Comparison of ENCODE assay signal across 22 mouse cellular contexts in the genomic region with DNA sequence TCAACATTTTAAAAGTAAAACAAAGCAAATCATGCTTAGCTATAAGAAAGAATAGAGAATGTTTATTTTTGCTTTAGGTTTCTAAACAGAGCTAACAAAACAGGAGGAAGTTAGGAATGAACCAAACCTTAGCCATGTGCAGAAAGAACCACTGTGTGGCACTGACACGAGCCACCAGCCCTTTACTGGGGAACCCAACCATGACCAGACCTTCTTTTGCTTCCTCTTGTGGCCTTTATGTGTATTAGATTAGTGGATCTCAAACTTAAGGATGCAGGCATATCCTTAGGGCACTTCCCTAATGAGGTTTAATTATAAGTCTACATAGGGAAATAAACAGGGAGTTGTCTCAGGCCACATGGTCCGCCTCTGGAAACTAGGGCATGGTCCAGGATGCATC.
DNase-seq lines count a peak whose midpoint lies in the region; ATAC-seq and TF ChIP-seq lines count a peak whose summit lies in the region.
"Had no signal": no experiment of that assay in that cellular context is flagged by ENCODE, and none has a peak within 500 bp of the region (broad histone marks: within the 10 kb centered on the region; RNA-seq: fewer than 3 reads in every experiment).

No protein-coding gene starts in this region.

- peak; percentile 14 to 26 for DNase-seq in spleen, postnatal 36 days (ENCODE audit: low spot score in 2 of 2)
- no peak for DNase-seq in spleen, postnatal 4 days (ENCODE audit: low spot score in 2 of 2)
- peak; percentile 56 for DNase-seq in splenic B cell, adult 2 months (ENCODE audit: low read depth, low spot score)
- no peak for DNase-seq in layer of hippocampus, postnatal 36 days
- DNase-seq in Muller cell, postnatal 12 days (ENCODE audit: inconsistent ontology term): no peak
- no peak for DNase-seq in lung, postnatal 10 days
- DNase-seq: adrenal gland, adult 2 months; adrenal gland, postnatal 14 days; cerebellum, adult 11-12 months; cerebellum, adult 8-10 months; cerebellum, postnatal 10 days; cerebellum, postnatal 36 days; forebrain, postnatal 0 days; gastrocnemius, postnatal 10 days; gastrocnemius, postnatal 36 days had no signal

- WGBS in bone marrow, adult 2 months: 44% methylated on average over 2 of the region's 2 CpGs

- peak; percentile 9; the same call in 1 of the 2 replicates for TF ChIP-seq CTCF in bone marrow, adult 2 months (IDR thresholded peaks at IDR 0.05; ENCODE audit: control insufficient read depth, insufficient read depth, low read length)

- no peaks in the 10 kb centered on the region for H3K36me3 ChIP-seq in splenic B cell, adult 2 months (ENCODE audit: control insufficient read depth, insufficient read depth, low read length, poor library complexity, severe bottlenecking)
- H3K36me3 ChIP-seq: forebrain, embryonic 10.5 days; G1E; hindbrain, embryonic 12.5 days; hindbrain, embryonic 15.5 days had no signal

- ATAC-seq in megakaryocyte, adult 5-6 weeks (ENCODE audit: poor library complexity, severe bottlenecking): peak; percentile 61
- ATAC-seq: forebrain, embryonic 13.5 days; forebrain, postnatal 0 days had no signal

- H3K27ac ChIP-seq in bone marrow, adult 2 months (ENCODE audit: control insufficient read depth, insufficient read depth, low read depth, low read length, poor library complexity): no peak overlapping the region
- H3K27ac ChIP-seq: forebrain, embryonic 10.5 days; forebrain, embryonic 13.5 days; hindbrain, embryonic 12.5 days; hindbrain, embryonic 15.5 days had no signal

- no peaks in the 10 kb centered on the region for H3K27me3 ChIP-seq in splenic B cell, adult 2 months (ENCODE audit: control insufficient read depth, insufficient read depth, low read length, poor library complexity, severe bottlenecking)
- H3K27me3 ChIP-seq: forebrain, embryonic 13.5 days; hindbrain, embryonic 12.5 days; hindbrain, embryonic 15.5 days had no signal

- TF ChIP-seq POLR2A in bone marrow, adult 2 months (IDR thresholded peaks at IDR 0.05; ENCODE audit: borderline replicate concordance, control insufficient read depth, low read depth, low read length): no peak

- no peaks in the 10 kb centered on the region; the same call in 1 of the 2 replicates for H3K4me1 ChIP-seq in bone marrow, adult 2 months (ENCODE audit: control insufficient read depth, insufficient read depth, low read length)
- H3K4me1 ChIP-seq: forebrain, embryonic 10.5 days; forebrain, embryonic 13.5 days; hindbrain, embryonic 12.5 days; hindbrain, embryonic 15.5 days had no signal

- H3K4me3 ChIP-seq in bone marrow, adult 2 months (replicated peaks; ENCODE audit: control insufficient read depth, low read depth, low read length): no peak overlapping the region
- H3K4me3 ChIP-seq: forebrain, embryonic 10.5 days; forebrain, embryonic 13.5 days; hindbrain, embryonic 12.5 days; hindbrain, embryonic 15.5 days had no signal

Comparison
In these comparisons a context has a peak if more than half of its experiments do, and no peak if none do; other contexts are left out.
1. DNase-seq: peak in spleen, postnatal 36 days (2 of 2) and splenic B cell, adult 2 months (single experiment); none in spleen, postnatal 4 days (0 of 2), layer of hippocampus, postnatal 36 days (0 of 2), Muller cell, postnatal 12 days (single experiment) and lung, postnatal 10 days (single experiment).